Mouse (Mus musculus) spleen, postnatal 14 days (tissue): Measurements from ENCODE around the gene Rabl2.

Experiments
- DNase-seq, 2 experiments: peaks; one replicate each; pipeline ENCODE4 v3.0.0; 2021 to 2022; ENCODE audit warnings: low spot score in 2 of 2

Rabl2 gene

GRCm38 (mm10) chr15:89550506-89550905 lies 41.2 kb downstream of the Rabl2 start:
- no peak for DNase-seq

GRCm38 (mm10) chr15:89548837-89549236 lies 42.9 kb downstream of the Rabl2 start:
- DNase-seq: no peak

GRCm38 (mm10) chr15:89547824-89548601 lies 43.7 kb downstream of the Rabl2 start:
- DNase-seq: no peak

- no peak for DNase-seq
These were observed 44.4 kb downstream of the Rabl2 start for GRCm38 (mm10) chr15:89547321-89547720.

GRCm38 (mm10) chr15:89544171-89544570 lies 47.6 kb downstream of the Rabl2 start:
- DNase-seq: no peak

GRCm38 (mm10) chr15:89533843-89534207 lies 57.9 kb downstream of the Rabl2 start:
- no peak for DNase-seq

GRCm38 (mm10) chr15:89532924-89533842 lies 58.5 kb downstream of the Rabl2 start:
- DNase-seq: no peak
